ENCODE assay signal across 8 mouse cellular contexts in genomic region chr12:91588670-91589541, GRCm38 (mm10). TPM values are rescaled to one million over a fixed set of nuclear protein-coding genes. Genes with fewer than 3 reads are reported as not detected.
DNase-seq lines count a peak whose midpoint lies in the region; ATAC-seq and TF ChIP-seq lines count a peak whose summit lies in the region.

No protein-coding gene starts in this region.

- peak overlapping the region; percentile 87 for H3K4me3 ChIP-seq in cerebellum, adult 2 months (replicated peaks; ENCODE audit: insufficient read depth, low read depth, low read length)
- H3K4me3 ChIP-seq in hindbrain, embryonic 14.5 days (replicated peaks; ENCODE audit: low read length), result peak overlapping the region; percentile 95
- H3K4me3 ChIP-seq in midbrain, embryonic 10.5 days, result peak overlapping the region; percentile 92
- H3K4me3 ChIP-seq in small intestine, adult 2 months (ENCODE audit: low read depth, low read length), result peak overlapping the region; percentile 94

- H3K27ac ChIP-seq in cerebellum, adult 2 months (ENCODE audit: insufficient read depth, low read length), result peak overlapping the region; percentile 92
- H3K27ac ChIP-seq in hindbrain, embryonic 14.5 days, result peak overlapping the region; percentile 100
- H3K27ac ChIP-seq in midbrain, embryonic 10.5 days (replicated peaks), result peak overlapping the region; percentile 100
- peak overlapping the region; percentile 95 for H3K27ac ChIP-seq in small intestine, adult 2 months (ENCODE audit: insufficient read depth, low read depth, low read length)

- peaks cover 21% of the 10 kb centered on the region for H3K36me3 ChIP-seq in hindbrain, embryonic 14.5 days (replicated peaks; ENCODE audit: control insufficient read depth, insufficient read depth)
- H3K36me3 ChIP-seq in midbrain, embryonic 10.5 days, result peaks cover 27% of the 10 kb centered on the region
- peaks cover 12% of the 10 kb centered on the region for H3K36me3 ChIP-seq in small intestine, adult 2 months (ENCODE audit: control insufficient read depth, insufficient read depth, low read length)

- 0 out of 2 replicates have a peak, but pooled peaks have one; percentile 3 for TF ChIP-seq POLR2A in cerebellum, adult 2 months (IDR thresholded peaks at IDR 0.05; ENCODE audit: borderline replicate concordance, insufficient read depth, low read length)
- no peak for TF ChIP-seq POLR2A in small intestine, adult 2 months (IDR thresholded peaks at IDR 0.05; ENCODE audit: low read depth, low read length)

- peak; percentile 54 for DNase-seq in ZHBTc4 (ENCODE audit: low read depth, low spot score)
- peak; percentile 76 to 79 for DNase-seq in cerebellum, adult 2 months
- peak; percentile 13 to 24 for DNase-seq in frontal cortex, postnatal 25 days (ENCODE audit: low spot score in 2 of 2)
- peak; percentile 72 for DNase-seq in hindbrain, embryonic 14.5 days (ENCODE audit: low spot score)
- peak; percentile 32 to 40 for DNase-seq in left cerebral cortex, postnatal 14 days (ENCODE audit: low spot score in 2 of 2)
- DNase-seq in midbrain, embryonic 10.5 days (ENCODE audit: low spot score), result peak; percentile 52

- peak; percentile 8; the same call in 1 of the 2 replicates for ATAC-seq in hindbrain, embryonic 14.5 days (ENCODE audit: low FRiP score)
- ATAC-seq in monocyte, adult 5-6 weeks (replicated peaks; ENCODE audit: insufficient number of reproducible peaks, low FRiP score, low TSS enrichment, poor library complexity, severe bottlenecking), result no peak

- no peaks in the 10 kb centered on the region for H3K27me3 ChIP-seq in cerebellum, adult 2 months (ENCODE audit: control insufficient read depth, insufficient read depth, low read length)
- H3K27me3 ChIP-seq in hindbrain, embryonic 14.5 days (ENCODE audit: control insufficient read depth, insufficient read depth, low read length), result no peaks in the 10 kb centered on the region
- no peaks in the 10 kb centered on the region; the same call in 1 of the 2 replicates for H3K27me3 ChIP-seq in midbrain, embryonic 10.5 days (ENCODE audit: low read depth, poor library complexity, severe bottlenecking)
- no peaks in the 10 kb centered on the region for H3K27me3 ChIP-seq in small intestine, adult 2 months (ENCODE audit: control insufficient read depth, insufficient read depth, low read length)

- H3K4me2 ChIP-seq in hindbrain, embryonic 14.5 days (replicated peaks), result peak overlapping the region; percentile 60

- no peaks in the 10 kb centered on the region for H3K4me1 ChIP-seq in cerebellum, adult 2 months (ENCODE audit: control insufficient read depth, insufficient read depth, low read length)
- H3K4me1 ChIP-seq in hindbrain, embryonic 14.5 days (replicated peaks; ENCODE audit: control insufficient read depth, insufficient read depth, low read length), result peaks cover 28% of the 10 kb centered on the region
- H3K4me1 ChIP-seq in midbrain, embryonic 10.5 days, result peaks cover 31% of the 10 kb centered on the region
- H3K4me1 ChIP-seq in small intestine, adult 2 months (ENCODE audit: control insufficient read depth, insufficient read depth, insufficient read length, low read length), result peaks cover 4% of the 10 kb centered on the region; the same call in 1 of the 2 replicates

- H3K9ac ChIP-seq in hindbrain, embryonic 14.5 days, result peak overlapping the region; percentile 100

- intact Hi-C loops in left cerebral cortex, postnatal 14 days (cut with DNase I), result no loop called here

- TF ChIP-seq CTCF in cerebellum, adult 2 months (IDR thresholded peaks at IDR 0.05; ENCODE audit: borderline replicate concordance, insufficient read depth, low read depth, low read length), result no peak
- TF ChIP-seq CTCF in small intestine, adult 2 months (IDR thresholded peaks at IDR 0.05; ENCODE audit: extremely low read depth, insufficient read length, insufficient replicate concordance, low read depth, low read length), result no peak

- WGBS in cerebellum, adult 2 months, result under 1% methylated on average over 83 of the region's 83 CpGs
- WGBS in hindbrain, embryonic 14.5 days, result under 1% methylated on average over 81 of the region's 83 CpGs
- under 1% methylated on average over 61 of the region's 83 CpGs for WGBS in midbrain, embryonic 10.5 days
- WGBS in small intestine, adult 2 months, result under 1% methylated on average over 73 of the region's 83 CpGs

- no peaks in the 10 kb centered on the region for H3K9me3 ChIP-seq in hindbrain, embryonic 14.5 days (ENCODE audit: control insufficient read depth, low read length)
- H3K9me3 ChIP-seq in midbrain, embryonic 10.5 days (replicated peaks), result no peaks in the 10 kb centered on the region

RNA-seq across cellular contexts. Expression of gene Gtf2a1, which starts 1.4 kb away (rescaled TPM):
- polyA plus RNA-seq in cerebellum, adult 2 months (2012; rRNA removed), result 25.5 and 28.1 TPM in 2 replicates
- polyA plus RNA-seq in hindbrain, embryonic 14.5 days (2014; fragmentation: Nextera tagmentation; extraction: Ambion mirVana), result 50.1 and 57.8 TPM in 2 replicates
- total RNA-seq in left cerebral cortex, postnatal 14 days (2021), result 10 to 100 TPM; 44.4 to 51.5 TPM
- polyA plus RNA-seq in midbrain, embryonic 10.5 days (2016; fragmentation: Nextera tagmentation; extraction: Ambion mirVana), result 62.9 and 74.4 TPM in 2 replicates
- polyA plus RNA-seq in small intestine, adult 2 months (2012; rRNA removed), result 4.1 and 8.7 TPM in 2 replicates
- total RNA-seq in monocyte, adult 5-6 weeks (2017), result 31.8 to 40.7 TPM (median 36.9 TPM) in 3 replicates

Comparison
In these comparisons a context has a peak if more than half of its experiments do, and no peak if none do; other contexts are left out.
1. DNase-seq: peak in every context shown above with its lines; median percentile 78 in cerebellum, adult 2 months; 72 in hindbrain, embryonic 14.5 days; 54 in ZHBTc4; 52 in midbrain, embryonic 10.5 days; 36 in left cerebral cortex, postnatal 14 days; 18 in frontal cortex, postnatal 25 days.